Mouse (Mus musculus) B cell, adult 67 days (primary cell): ENCODE data around the gene Kiz. TPM values are rescaled to one million over a fixed set of nuclear protein-coding genes. Genes with fewer than 3 reads are reported as not detected.

Experiments
- total RNA-seq, 2 experiments: library from RNA; stranded (reverse); gene quantifications; 4 replicates each; pipeline ENCODE4 v1.2.4; 2023

The Kiz gene
- total RNA-seq = 10 to 100 TPM; 24.6 to 26.3 TPM

GRCm38 (mm10) chr2:146855599-146856039, at the start of gene Kiz:
Gene Kiz (plus strand): TSS chr2:146855864.

DNA sequence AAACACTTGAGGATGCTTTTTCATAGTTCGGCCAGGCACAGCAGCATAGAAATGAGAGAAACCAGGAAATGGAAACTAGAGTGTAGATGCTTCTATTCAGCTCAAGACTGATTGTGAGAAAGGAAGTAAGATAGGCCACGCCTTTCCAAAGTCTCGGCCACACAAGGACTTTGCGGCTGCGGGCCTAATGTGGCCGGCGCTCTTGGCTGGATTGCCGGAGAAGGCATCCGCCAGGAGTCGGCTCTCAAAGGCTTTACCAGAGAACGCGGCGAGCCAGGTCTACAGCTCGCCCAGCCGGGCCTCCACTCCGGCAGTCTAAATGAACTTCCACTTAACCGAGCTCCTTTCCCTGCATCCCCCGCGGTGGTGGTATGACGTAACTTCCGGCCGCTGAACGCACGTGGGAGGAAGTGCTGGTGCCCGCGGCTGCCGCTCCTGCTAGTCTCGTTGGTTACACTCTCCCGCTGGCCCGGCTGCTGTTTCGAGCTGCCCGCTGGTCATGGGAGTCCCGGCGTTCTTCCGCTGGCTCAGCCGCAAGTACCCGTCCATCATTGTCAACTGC, 157.0 kb downstream of the Kiz start, which contains the start of gene Xrn2:
Gene Xrn2, plus strand, starts transcription at position 374 of the 562 bp plus-strand sequence.

Other genes starting within 250 kb of the Kiz start
- gene Xrn2, start 157.1 kb downstream of the Kiz start, total RNA-seq = 100 to 1,000 TPM; 170 to 178 TPM
- gene Nkx2-4, start 229.6 kb downstream of the Kiz start, total RNA-seq = not detected